Mouse (Mus musculus) lung, postnatal 25 days (tissue): ENCODE measurements around the gene Mthfsd.

Experiments used
- DNase-seq: peaks from one replicate; pipeline ENCODE4 v3.0.0; 2022; ENCODE audit warnings: low spot score

The Mthfsd gene

DNA sequence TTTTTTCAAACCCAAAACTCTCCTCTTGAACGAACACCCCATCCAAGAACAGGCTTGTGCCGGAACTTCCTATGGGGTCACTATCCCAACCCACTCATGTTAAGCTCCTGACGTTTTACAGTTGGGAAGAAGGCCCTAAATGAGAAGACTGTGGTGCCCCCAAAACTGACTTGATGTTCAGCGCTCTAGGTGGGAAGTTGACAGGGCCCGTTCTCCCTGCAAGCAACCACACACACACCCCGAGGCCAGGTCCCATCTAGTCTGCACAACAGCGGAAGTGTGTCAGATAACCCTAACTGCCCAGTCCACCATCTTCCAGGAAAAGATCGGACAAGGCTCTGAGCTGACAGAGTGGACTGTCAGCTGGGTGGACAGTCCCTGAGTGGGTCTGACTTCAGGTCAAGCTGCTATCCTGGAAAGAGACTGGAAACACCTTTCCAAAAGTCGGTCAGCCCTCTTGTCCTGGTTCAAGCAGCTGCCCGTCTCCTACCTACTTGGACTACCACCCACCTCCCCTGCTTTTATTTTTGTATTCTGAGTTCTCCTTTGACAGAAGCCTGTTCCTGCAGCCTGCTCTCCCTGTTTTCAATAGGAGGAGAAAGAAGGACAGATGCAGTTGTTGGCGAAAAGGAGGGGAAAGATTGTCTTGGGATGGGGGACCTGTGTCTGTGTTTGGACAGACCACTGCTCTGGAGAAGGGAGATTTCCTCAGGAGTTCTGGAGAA is 35.6 kb downstream of the Mthfsd start:
- no peak for DNase-seq

DNA sequence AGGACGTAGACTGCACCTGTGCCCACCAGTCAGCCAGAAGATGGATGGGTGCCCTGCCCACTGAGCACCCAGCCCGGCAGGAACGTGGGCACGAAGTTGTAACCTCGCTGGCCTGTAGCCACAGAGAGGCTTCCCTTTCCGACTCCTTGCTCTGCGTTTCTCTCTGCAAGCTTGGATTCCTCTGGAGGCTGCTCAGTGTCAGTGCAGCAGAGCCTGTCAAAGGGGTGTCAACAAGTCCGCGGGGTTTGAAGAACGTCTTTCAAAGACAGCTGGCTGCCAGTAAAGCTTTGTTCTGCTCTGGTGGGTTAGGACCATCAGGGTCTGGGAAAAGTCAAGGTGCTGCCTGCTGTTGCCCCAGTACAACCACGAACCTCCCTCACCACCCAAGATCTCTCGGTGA is 36.7 kb downstream of the Mthfsd start:
- DNase-seq: no peak

DNA sequence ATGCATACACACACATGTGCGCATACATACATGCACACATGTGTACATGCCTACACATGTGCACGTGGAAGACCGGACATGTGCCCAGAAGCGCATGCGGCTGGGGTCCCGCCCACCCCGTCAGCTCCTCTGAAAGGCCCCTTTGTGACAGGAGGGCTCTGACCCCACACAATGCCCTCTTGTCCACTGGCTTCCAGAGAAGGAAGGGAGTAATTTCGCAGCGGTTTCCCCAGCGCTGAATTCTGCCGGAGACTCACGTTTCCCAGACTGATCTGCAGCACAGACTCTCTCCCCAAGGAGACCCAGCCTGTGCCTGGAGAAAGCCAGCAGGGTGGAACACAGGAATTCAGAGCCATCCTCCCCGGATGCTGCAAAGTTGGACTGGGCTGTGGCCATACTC is 44.5 kb downstream of the Mthfsd start:
- no peak for DNase-seq

DNA sequence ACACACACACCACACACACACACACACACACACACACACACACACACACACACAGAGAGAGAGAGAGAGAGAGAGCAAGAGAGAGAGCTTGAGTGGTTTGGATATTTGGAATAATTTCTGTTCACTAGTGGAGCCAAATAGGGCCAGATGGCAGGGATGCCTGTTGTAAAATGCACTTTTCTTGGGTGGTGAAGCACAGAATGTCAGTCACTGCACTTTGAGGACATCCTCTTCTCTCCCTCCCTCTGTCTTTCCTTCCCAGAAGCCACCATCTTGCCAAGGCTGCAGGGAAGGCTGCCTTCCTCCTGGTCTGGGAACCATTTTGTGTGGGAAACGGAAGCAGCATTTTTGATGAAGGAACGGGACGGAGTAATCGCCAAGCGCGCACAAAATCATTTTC is 45.7 kb downstream of the Mthfsd start:
- DNase-seq: no peak

DNA sequence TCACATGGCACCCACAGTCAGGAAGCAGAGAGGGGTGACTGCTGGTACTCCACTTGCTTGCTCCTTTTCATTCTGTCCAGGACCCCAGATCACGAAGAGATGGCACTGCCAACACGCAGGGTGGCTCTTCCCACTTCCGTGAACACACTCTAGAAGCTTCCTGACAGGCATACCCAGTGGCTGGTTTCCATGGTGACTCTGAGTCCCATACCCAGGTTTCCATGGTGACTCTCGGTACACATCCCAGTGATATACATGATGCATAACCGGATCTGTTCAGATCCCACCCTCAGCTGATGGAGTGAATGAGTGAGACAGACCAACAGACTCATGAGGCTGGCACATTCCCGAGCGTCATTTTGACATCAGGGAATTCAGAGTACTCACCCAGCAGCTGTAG is 49.1 kb downstream of the Mthfsd start:
- DNase-seq: no peak

DNA sequence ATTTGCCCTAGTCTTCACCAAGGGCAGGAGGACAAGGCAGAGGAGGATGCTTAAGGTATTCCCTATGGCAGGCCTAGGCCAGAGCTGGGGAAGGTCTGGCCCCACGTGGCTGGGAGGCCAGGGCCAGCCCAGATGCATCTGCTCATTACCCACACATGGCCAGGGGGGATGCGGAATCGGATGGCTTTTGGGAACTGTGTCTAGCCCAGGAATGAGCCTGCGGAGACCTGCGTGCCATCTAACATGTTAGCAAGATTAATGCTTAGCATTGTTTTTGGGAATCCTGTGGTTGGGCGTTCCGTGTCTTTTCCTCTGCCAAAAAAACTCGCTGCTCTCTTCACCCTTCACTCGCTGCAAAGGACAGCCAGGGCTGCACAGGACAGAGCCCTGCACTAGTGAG is 50.1 kb downstream of the Mthfsd start:
- DNase-seq: no peak

DNA sequence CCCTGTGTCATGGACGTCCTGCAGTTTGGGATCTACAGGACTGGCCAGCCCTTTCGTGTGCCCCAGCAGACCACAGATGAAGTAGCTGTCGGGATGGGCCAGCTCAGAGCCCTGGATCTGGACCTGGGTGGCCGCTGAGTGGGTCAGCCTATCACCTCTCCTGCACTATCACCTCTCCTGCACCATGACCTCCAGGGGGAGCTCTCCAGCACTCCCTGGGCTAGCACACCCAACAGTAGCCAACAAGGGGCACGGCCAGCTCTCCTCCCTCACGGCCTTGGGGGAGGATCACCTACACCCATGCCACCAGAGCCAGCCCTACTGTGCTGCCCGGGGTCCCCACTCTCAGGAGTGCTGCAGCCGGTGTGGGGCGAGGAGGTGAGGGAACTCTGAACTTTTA is 60.8 kb downstream of the Mthfsd start:
- peak; percentile 38 for DNase-seq

DNA sequence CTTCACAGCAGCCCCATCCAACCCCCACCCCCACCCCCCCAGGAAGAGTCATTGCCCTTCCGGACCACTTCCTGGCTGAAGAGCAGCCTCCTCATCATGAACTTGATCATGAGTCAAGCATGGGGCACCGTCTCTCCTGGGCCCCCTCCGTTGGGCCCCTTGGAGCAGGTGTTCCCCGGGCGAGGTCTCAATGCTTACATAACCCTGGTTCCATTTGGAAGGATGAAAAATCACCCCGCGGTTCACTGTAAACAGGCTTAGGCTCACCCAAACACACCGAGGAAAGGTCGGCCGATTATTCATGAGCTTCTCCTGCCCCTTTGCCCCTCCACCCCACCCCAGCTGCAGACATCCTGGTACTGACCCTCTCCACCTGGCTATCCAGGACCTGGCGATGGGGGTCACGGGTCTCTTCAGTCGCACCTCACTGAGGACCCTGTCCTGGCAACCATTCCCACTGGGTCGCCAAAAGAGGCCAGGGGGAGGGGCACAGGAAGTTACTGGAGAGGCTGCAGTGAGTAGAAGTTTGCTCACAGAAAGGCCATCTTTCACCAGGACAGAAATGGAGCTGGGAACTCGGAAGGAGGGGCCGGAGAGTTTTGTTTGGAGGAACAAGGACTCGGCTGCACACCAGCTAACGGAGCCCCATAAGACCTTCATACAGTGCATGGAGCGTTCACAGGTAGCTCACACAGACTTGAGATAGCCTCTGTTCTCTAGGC is 64.3 kb downstream of the Mthfsd start:
- DNase-seq: no peak
